Mouse (Mus musculus) ES-E14 (cell line): ENCODE data around the gene Pip4k2a. TPM values are rescaled to one million over a fixed set of nuclear protein-coding genes. Genes with fewer than 3 reads are reported as not detected.

Experiments
- DNase-seq: peaks from one replicate; pipeline ENCODE4 v3.0.0-alpha.2; 2013; ENCODE audit warnings: low read depth, low spot score
- H3K27ac ChIP-seq: 2 replicates; pipeline ENCODE4 v1.5.1; 2012; ENCODE audit warnings: low read depth, mild to moderate bottlenecking, low read length, moderate library complexity, mixed read lengths; ENCODE audit not compliant: poor library complexity, insufficient read depth, severe bottlenecking
- H3K36me3 ChIP-seq: 2 replicates; pipeline ENCODE4 v1.6.1; 2012; ENCODE audit warnings: mild to moderate bottlenecking, low read length, moderate library complexity, mixed read lengths; ENCODE audit not compliant: control insufficient read depth, poor library complexity, insufficient read depth, severe bottlenecking
- H3K4me1 ChIP-seq, 2 experiments: fragments of 150-350 bp in 1 of 2; sonication (generic) in 1 of 2; 2 replicates each; pipeline ENCODE4 v1.6.1; 2012; ENCODE audit warnings: low read length in 2 of 2, mild to moderate bottlenecking in 1 of 2, mixed read lengths in 1 of 2; ENCODE audit not compliant: control insufficient read depth in 2 of 2, insufficient read depth in 2 of 2, poor library complexity in 1 of 2
- H3K4me3 ChIP-seq, 2 experiments: fragments of 150-350 bp in 1 of 2; sonication (generic) in 1 of 2; 2 replicates each; pipeline ENCODE4 v1.5.1; 2012; ENCODE audit warnings: low read length in 2 of 2, low read depth in 1 of 2, mild to moderate bottlenecking in 1 of 2, mixed read lengths in 1 of 2; ENCODE audit not compliant: insufficient read depth in 1 of 2, poor library complexity in 1 of 2, severe bottlenecking in 1 of 2
- H3K9ac ChIP-seq: 2 replicates; pipeline ENCODE4 v1.6.1; 2012; ENCODE audit warnings: low read depth, mild to moderate bottlenecking, low read length, mixed read lengths; ENCODE audit not compliant: poor library complexity, insufficient read depth, severe bottlenecking
- H3K9me3 ChIP-seq: fragments of 150-350 bp; sonication (generic); 2 replicates; pipeline ENCODE4 v1.6.1; 2012; ENCODE audit warnings: low read depth, mild to moderate bottlenecking, low read length; ENCODE audit not compliant: control insufficient read depth, insufficient read depth
- CHD2 ChIP-seq: IDR thresholded peaks from 2 replicates; pipeline ENCODE4 v1.6.1; 2014; ENCODE audit warnings: mild to moderate bottlenecking, low read depth, low read length, inconsistent platforms
- HCFC1 ChIP-seq: IDR thresholded peaks from 2 replicates; pipeline ENCODE4 v1.6.1; 2012; ENCODE audit warnings: low read length, inconsistent platforms, borderline replicate concordance; ENCODE audit not compliant: insufficient read depth
- MAFK ChIP-seq: IDR thresholded peaks from 2 replicates; pipeline ENCODE4 v1.6.1; 2014; ENCODE audit warnings: mild to moderate bottlenecking, low read depth, low read length, inconsistent platforms; ENCODE audit not compliant: insufficient read depth
- ZC3H11A ChIP-seq: IDR thresholded peaks from 2 replicates; pipeline ENCODE4 v1.6.1; 2012; ENCODE audit warnings: low read depth, mild to moderate bottlenecking, inconsistent platforms, low read length, borderline replicate concordance
- ZNF384 ChIP-seq: IDR thresholded peaks from 2 replicates; pipeline ENCODE4 v1.6.1; 2012; ENCODE audit warnings: low read depth, low read length, inconsistent platforms
- in situ Hi-C, 2 experiments: fragments of 600-800 bp; cut with MboI; formaldehyde crosslinking; loops; one replicate each; pipeline ENCODE4 v1.15.1; 2025; ENCODE audit warnings: low sequenced_read_pairs in 2 of 2, inconsistent platforms in 1 of 2; ENCODE audit not compliant: unreplicated experiment in 2 of 2
- total RNA-seq: library from RNA; depleted of rRNA; stranded (reverse); fragments of 300-350 nt; gene quantifications from 2 replicates; pipeline ENCODE4 v1.2.3, GENCODE M21; 2012

Pip4k2a gene
- total RNA-seq, 1 experiment: 3.0 TPM

GRCm38 (mm10) chr2:18977201-18977805 lies 20.6 kb downstream of the Pip4k2a start:
- Histone ChIP-seq H3K36me3 (no peaks in the 10 kb centered on the region), H3K27ac (no peak overlapping the region), H3K4me1 (peaks cover 0 to 10% of the 10 kb centered on the region in 2 experiments; a peak in 1 of 4 replicates), H3K4me3 (no peak overlapping the region), H3K9ac (no peak overlapping the region), H3K9me3 (no peaks in the 10 kb centered on the region)
- DNase-seq: no peak
- in situ Hi-C loops: no loop called here
- TF ChIP-seq ZC3H11A (no peak), HCFC1 (no peak), MAFK (no peak), ZNF384 (no peak), CHD2 (no peak)

GRCm38 (mm10) chr2:18976175-18976574 lies 21.8 kb downstream of the Pip4k2a start:
- TF ChIP-seq MAFK: no peak
- TF ChIP-seq CHD2: no peak
- no peak for TF ChIP-seq ZC3H11A
- no peak for TF ChIP-seq HCFC1
- no peak for TF ChIP-seq ZNF384
- peaks cover 0 to 10% of the 10 kb centered on the region in 2 experiments; a peak in 1 of 4 replicates for H3K4me1 ChIP-seq
- H3K36me3 ChIP-seq: no peaks in the 10 kb centered on the region
- in situ Hi-C loops: no loop called here
- DNase-seq: no peak
- H3K4me3 ChIP-seq: no peak overlapping the region
- no peak overlapping the region for H3K9ac ChIP-seq
- no peak overlapping the region for H3K27ac ChIP-seq
- H3K9me3 ChIP-seq: no peaks in the 10 kb centered on the region

GRCm38 (mm10) chr2:18974882-18975645 lies 22.9 kb downstream of the Pip4k2a start:
- in situ Hi-C loops: no loop called here
- H3K27ac ChIP-seq: no peak overlapping the region
- TF ChIP-seq ZC3H11A (no peak), MAFK (no peak), CHD2 (no peak), HCFC1 (no peak), ZNF384 (no peak)
- H3K36me3 ChIP-seq: no peaks in the 10 kb centered on the region
- H3K4me1 ChIP-seq: peaks cover 0 to 9% of the 10 kb centered on the region in 2 experiments; a peak in 1 of 4 replicates
- no peaks in the 10 kb centered on the region for H3K9me3 ChIP-seq
- DNase-seq: no peak
- H3K4me3 ChIP-seq: no peak overlapping the region
- no peak overlapping the region for H3K9ac ChIP-seq

GRCm38 (mm10) chr2:18971564-18971963 lies 26.4 kb downstream of the Pip4k2a start:
- peaks cover 0 to 2% of the 10 kb centered on the region in 2 experiments; a peak in 1 of 4 replicates for H3K4me1 ChIP-seq
- no peak overlapping the region for H3K27ac ChIP-seq
- TF ChIP-seq HCFC1 (no peak), ZNF384 (no peak), CHD2 (no peak), MAFK (no peak), ZC3H11A (no peak)
- no peak overlapping the region for H3K9ac ChIP-seq
- no peaks in the 10 kb centered on the region for H3K9me3 ChIP-seq
- no peaks in the 10 kb centered on the region for H3K36me3 ChIP-seq
- no peak for DNase-seq
- in situ Hi-C loops: no loop called here
- no peak overlapping the region for H3K4me3 ChIP-seq
